Mouse (Mus musculus) embryo, embryonic 11.5 days (tissue): ENCODE results near the gene Prl3a1.

ENCODE experiments used
- DNase-seq: peaks from one replicate; pipeline ENCODE4 v3.0.0-alpha.2; 2012; ENCODE audit warnings: low read depth, low spot score

Prl3a1 gene

DNA sequence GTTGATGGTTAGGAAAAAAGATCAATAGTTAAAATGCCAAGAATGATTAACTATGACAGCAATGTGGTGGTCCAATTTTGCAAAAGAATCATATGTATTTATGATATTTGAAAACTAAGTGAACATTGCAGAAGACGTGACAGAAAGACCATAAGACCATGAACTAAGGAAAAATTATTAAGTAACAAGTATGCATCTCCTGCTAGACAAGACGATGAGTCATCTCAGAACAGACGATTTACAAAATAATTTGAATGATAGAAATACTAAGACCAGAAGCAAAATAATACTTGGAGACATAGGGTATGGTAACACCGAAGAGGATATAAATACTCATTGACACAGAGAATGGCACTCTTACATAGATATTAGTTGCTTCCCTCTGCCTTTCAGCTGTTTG is at the start of gene Prl3a1:
TSS of gene Prl3a1 (plus strand) at position 301 of the 400 bp plus-strand sequence.
- no peak for DNase-seq

DNA sequence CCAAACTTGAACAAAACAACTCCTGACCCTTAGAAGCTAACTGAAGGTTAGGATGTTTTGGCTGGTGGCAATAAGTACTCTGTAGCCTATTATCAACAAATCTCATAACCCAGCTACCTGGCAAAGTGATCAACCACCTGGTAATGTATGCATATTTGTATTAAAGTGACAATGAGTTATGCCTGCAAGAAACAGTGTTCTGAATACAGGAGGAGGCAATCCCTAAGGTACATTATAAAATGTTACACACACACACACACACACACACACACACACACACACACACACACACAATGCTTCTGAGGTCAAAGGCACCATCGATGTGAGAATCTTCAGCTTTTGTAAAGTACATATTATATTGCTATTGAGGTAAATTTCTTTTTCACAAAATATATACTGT is 17.7 kb upstream of the Prl3a1 start, which contains the start of gene Prl3b1:
TSS of gene Prl3b1 (plus strand) at position 301 of the 400 bp plus-strand sequence.
- DNase-seq: no peak

DNA sequence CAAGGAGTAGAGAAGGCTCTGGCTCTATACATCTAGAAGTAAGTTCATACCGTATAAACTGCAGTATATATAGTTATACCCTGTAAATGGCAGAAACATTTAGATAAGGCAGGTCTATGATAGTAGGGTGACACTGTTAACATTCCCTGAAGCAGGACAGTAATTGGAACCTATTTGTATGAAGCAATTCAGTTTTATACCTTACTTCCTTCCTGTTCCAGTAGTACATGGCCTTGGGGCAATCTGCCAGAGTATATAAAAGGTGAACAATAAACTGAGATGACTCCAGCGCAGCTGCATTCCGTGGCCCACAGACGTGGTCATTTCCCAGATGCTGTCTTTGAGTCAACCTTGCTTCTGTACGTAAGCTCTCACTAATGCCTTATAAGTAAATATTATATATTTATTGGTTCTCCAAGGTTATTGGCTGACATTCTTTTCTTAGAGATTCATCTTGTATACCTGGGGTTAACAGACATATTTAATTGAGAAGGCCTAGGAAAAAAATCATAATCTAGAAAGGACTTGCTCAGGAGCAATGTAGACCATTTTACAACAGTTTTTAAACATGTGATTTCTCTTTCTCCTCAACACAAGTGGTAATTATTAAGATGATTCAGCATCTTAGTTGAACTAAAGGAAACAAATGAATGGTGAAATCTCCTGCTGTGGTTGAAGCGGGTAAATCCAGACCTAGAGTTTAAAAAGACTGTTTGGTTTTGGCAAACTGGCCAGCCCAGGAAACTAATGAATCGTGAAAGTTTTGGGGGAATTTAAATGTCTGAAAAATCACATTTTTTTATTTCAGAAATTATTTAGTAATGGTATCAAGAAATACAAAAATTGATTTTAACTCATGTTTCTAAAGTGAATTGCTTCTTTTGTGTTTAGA is 53.3 kb downstream of the Prl3a1 start, which contains the start of gene Prl6a1:
TSS of gene Prl6a1 (plus strand) at position 294 of the 892 bp plus-strand sequence.
- no peak for DNase-seq
